10 mouse cellular contexts compared by ENCODE assay signal in the genomic region with DNA sequence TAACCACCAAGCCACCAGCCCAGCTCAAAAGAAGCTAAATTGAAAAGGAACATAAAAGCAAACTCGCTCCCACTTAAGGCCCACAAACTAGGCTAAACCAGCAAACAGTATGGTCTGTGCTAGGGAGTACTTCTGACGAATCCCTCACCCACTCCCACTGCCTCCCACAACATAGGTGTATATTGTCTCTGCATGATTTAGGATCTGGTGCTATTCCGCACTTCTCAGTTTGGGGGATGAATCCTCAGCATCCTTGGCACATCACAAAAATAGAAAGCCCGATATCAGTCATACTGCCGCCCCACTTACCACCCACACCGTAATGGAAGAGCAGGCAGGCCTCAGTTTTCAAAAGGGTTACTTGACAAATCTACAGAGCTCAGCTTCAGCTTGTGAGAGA.
"Had no signal": no experiment of that assay in that cellular context is flagged by ENCODE, and none has a peak within 500 bp of the region (broad histone marks: within the 10 kb centered on the region; RNA-seq: fewer than 3 reads in every experiment).

No protein-coding gene starts in this region.

- DNase-seq: kidney, adult 2 months; kidney, postnatal 25 days; layer of hippocampus, adult 9-11 months; liver; lung, adult 18-20 months; lung, postnatal 10 days; lung, postnatal 36 days; retina, postnatal 1 day; thymus, adult 18-20 months; thymus, postnatal 36 days had no signal
